Mouse (Mus musculus) MEL (cell line): ENCODE measurements around the gene Acsl5. TPM values are rescaled to one million over a fixed set of nuclear protein-coding genes. Genes with fewer than 3 reads are reported as not detected.

Experiments
- DNase-seq: peaks from one replicate; pipeline ENCODE4 v3.0.0; 2011; ENCODE audit warnings: low read depth, low spot score
- H3K27ac ChIP-seq: 2 replicates; pipeline ENCODE4 v1.5.1; 2012; ENCODE audit warnings: low read depth, mild to moderate bottlenecking, control low read depth, low read length, moderate library complexity; ENCODE audit not compliant: control insufficient read depth
- H3K27me3 ChIP-seq, 2 experiments: fragments of 150-350 bp in 1 of 2; sonication (generic) in 1 of 2; 2 replicates each; pipeline ENCODE4 v1.6.1; 2012; ENCODE audit warnings: low read length in 2 of 2, mild to moderate bottlenecking in 2 of 2, improper control_type of control experiment in 1 of 2, moderate library complexity in 1 of 2; ENCODE audit not compliant: insufficient read depth in 2 of 2, control insufficient read depth in 1 of 2
- H3K36me3 ChIP-seq, 2 experiments: 2 replicates each; pipeline ENCODE4 v1.6.1; 2012 to 2014; ENCODE audit warnings: low read length in 2 of 2, improper control_type of control experiment in 1 of 2, inconsistent platforms in 1 of 2, mild to moderate bottlenecking in 1 of 2; ENCODE audit not compliant: insufficient read depth in 2 of 2, control insufficient read depth in 1 of 2
- H3K4me1 ChIP-seq, 2 experiments: fragments of 150-350 bp in 1 of 2; sonication (generic) in 1 of 2; 2 replicates each; pipeline ENCODE4 v1.6.1; 2012; ENCODE audit warnings: low read length in 2 of 2, improper control_type of control experiment in 1 of 2, mild to moderate bottlenecking in 1 of 2; ENCODE audit not compliant: insufficient read depth in 2 of 2, control insufficient read depth in 1 of 2
- H3K4me3 ChIP-seq, 2 experiments: fragments of 150-350 bp in 1 of 2; sonication (generic) in 1 of 2; 2 replicates each; pipeline ENCODE4 v1.5.1; 2012; ENCODE audit warnings: low read depth in 2 of 2, low read length in 2 of 2, mild to moderate bottlenecking in 2 of 2, moderate library complexity in 2 of 2, control low read depth in 1 of 2, improper control_type of control experiment in 1 of 2; ENCODE audit not compliant: control insufficient read depth in 1 of 2, insufficient read depth in 1 of 2
- H3K79me2 ChIP-seq: 2 replicates; pipeline ENCODE4 v1.6.1; 2012; ENCODE audit warnings: mild to moderate bottlenecking, low read length, moderate library complexity; ENCODE audit not compliant: control insufficient read depth, poor library complexity, insufficient read depth
- H3K9ac ChIP-seq: 2 replicates; pipeline ENCODE4 v1.6.1; 2012; ENCODE audit warnings: low read depth, mild to moderate bottlenecking, control low read depth, low read length, moderate library complexity; ENCODE audit not compliant: control insufficient read depth, poor library complexity, severe bottlenecking
- H3K9me3 ChIP-seq: fragments of 150-350 bp; sonication (generic); replicated peaks from 2 replicates; pipeline ENCODE4 v1.6.1; 2012; ENCODE audit warnings: mild to moderate bottlenecking, low read length, improper control_type of control experiment, moderate library complexity; ENCODE audit not compliant: insufficient read depth
- CHD1 ChIP-seq: IDR thresholded peaks from 2 replicates; pipeline ENCODE4 v1.6.1; 2012; ENCODE audit warnings: low read depth, mild to moderate bottlenecking, inconsistent platforms, low read length, improper control_type of control experiment
- EP300 ChIP-seq, 2 experiments: IDR thresholded peaks; 2 replicates each; pipeline ENCODE4 v1.6.1; 2011; ENCODE audit warnings: improper control_type of control experiment in 2 of 2, low read length in 2 of 2, low read depth in 1 of 2, mild to moderate bottlenecking in 1 of 2
- ETS1 ChIP-seq: IDR thresholded peaks from 2 replicates; pipeline ENCODE4 v1.6.1; 2012; ENCODE audit warnings: low read depth, mild to moderate bottlenecking, inconsistent platforms, low read length, improper control_type of control experiment, moderate library complexity
- GABPA ChIP-seq: IDR thresholded peaks from 2 replicates; pipeline ENCODE4 v1.6.1; 2012; ENCODE audit warnings: low read depth, mild to moderate bottlenecking, inconsistent platforms, low read length, improper control_type of control experiment, moderate library complexity
- GATA1 ChIP-seq: IDR thresholded peaks from 2 replicates; pipeline ENCODE4 v1.6.1; 2011; ENCODE audit warnings: low read depth, low read length, improper control_type of control experiment
- JUND ChIP-seq: IDR thresholded peaks from 2 replicates; pipeline ENCODE4 v1.6.1; 2011; ENCODE audit warnings: low read depth, mild to moderate bottlenecking, improper control_type of control experiment, low read length
- KAT2A ChIP-seq: conservative IDR thresholded peaks from 2 replicates; pipeline ENCODE4 v1.6.1; 2012; ENCODE audit warnings: low read depth, low read length, improper control_type of control experiment, inconsistent platforms
- MAX ChIP-seq: IDR thresholded peaks from 2 replicates; pipeline ENCODE4 v1.6.1; 2011; ENCODE audit warnings: low read length, improper control_type of control experiment
- MAZ ChIP-seq: IDR thresholded peaks from 2 replicates; pipeline ENCODE4 v1.6.1; 2012; ENCODE audit warnings: low read depth, mild to moderate bottlenecking, inconsistent platforms, low read length, improper control_type of control experiment
- MXI1 ChIP-seq: IDR thresholded peaks from 2 replicates; pipeline ENCODE4 v1.6.1; 2011; ENCODE audit warnings: mild to moderate bottlenecking, low read depth, low read length, improper control_type of control experiment
- MYC ChIP-seq: IDR thresholded peaks from 2 replicates; pipeline ENCODE4 v1.6.1; 2011; ENCODE audit warnings: low read depth, mild to moderate bottlenecking, low read length, improper control_type of control experiment, moderate library complexity
- NRF1 ChIP-seq: IDR thresholded peaks from 2 replicates; pipeline ENCODE4 v1.6.1; 2014; ENCODE audit warnings: low read depth, mild to moderate bottlenecking, inconsistent platforms, low read length, improper control_type of control experiment, moderate library complexity; ENCODE audit not compliant: poor library complexity, insufficient read depth, severe bottlenecking
- POLR2AphosphoS5 ChIP-seq: IDR thresholded peaks from 2 replicates; pipeline ENCODE4 v1.6.1; 2012; ENCODE audit warnings: low read depth, borderline replicate concordance, mild to moderate bottlenecking, inconsistent platforms, low read length, moderate library complexity, mixed read lengths
- RAD21 ChIP-seq: IDR thresholded peaks from 2 replicates; pipeline ENCODE4 v1.6.1; 2011; ENCODE audit warnings: mild to moderate bottlenecking, low read depth, low read length, improper control_type of control experiment
- RCOR1 ChIP-seq: IDR thresholded peaks from 2 replicates; pipeline ENCODE4 v1.6.1; 2012; ENCODE audit warnings: low read depth, mild to moderate bottlenecking, inconsistent platforms, low read length, improper control_type of control experiment
- SIN3A ChIP-seq: IDR thresholded peaks from 2 replicates; pipeline ENCODE4 v1.6.1; 2012; ENCODE audit warnings: low read length, improper control_type of control experiment, inconsistent platforms
- SMC3 ChIP-seq: IDR thresholded peaks from 2 replicates; pipeline ENCODE4 v1.6.1; 2011; ENCODE audit warnings: low read depth, low read length, improper control_type of control experiment
- TAL1 ChIP-seq: IDR thresholded peaks from 2 replicates; pipeline ENCODE4 v1.6.1; 2012; ENCODE audit warnings: mild to moderate bottlenecking, inconsistent platforms, low read length, moderate library complexity, mixed read lengths
- TCF12 ChIP-seq: IDR thresholded peaks from 2 replicates; pipeline ENCODE4 v1.6.1; 2014; ENCODE audit warnings: low read depth, mild to moderate bottlenecking, inconsistent platforms, low read length, improper control_type of control experiment, moderate library complexity
- USF2 ChIP-seq, 2 experiments: IDR thresholded peaks; 2 replicates each; pipeline ENCODE4 v1.6.1; 2011 to 2012; ENCODE audit warnings: improper control_type of control experiment in 2 of 2, low read length in 2 of 2, borderline replicate concordance in 1 of 2, inconsistent platforms in 1 of 2, low read depth in 1 of 2, mild to moderate bottlenecking in 1 of 2; ENCODE audit not compliant: insufficient read depth in 1 of 2
- ZMIZ1 ChIP-seq: IDR thresholded peaks from 2 replicates; pipeline ENCODE4 v1.6.1; 2012; ENCODE audit warnings: low read depth, mild to moderate bottlenecking, inconsistent platforms, low read length, improper control_type of control experiment, moderate library complexity
- polyA plus RNA-seq, 2 experiments: library from polyadenylated mRNA; stranded (reverse) in 1 of 2; unstranded in 1 of 2; fragments of >175 nt in 1 of 2; fragments of >200 nt in 1 of 2; gene quantifications; 2 replicates each; pipeline versions ENCODE4 v1.2.1 to v1.2.4; 2012; ENCODE audit warnings: low replicate concordance in 2 of 2, low read depth in 1 of 2; ENCODE audit not compliant: insufficient read length in 2 of 2, insufficient read depth in 1 of 2, missing spikeins in 1 of 2
- total RNA-seq: library from RNA; depleted of rRNA; stranded (reverse); fragments of 300-350 nt; gene quantifications from 2 replicates; pipeline ENCODE4 v1.2.3, GENCODE M21; 2012

Acsl5 gene
- total and polyA plus RNA-seq, 3 experiments, result 223 to 318 TPM; not detected in 1

GRCm38 (mm10) chr19:55295075-55295474 lies 43.3 kb downstream of the Acsl5 start:
- TF ChIP-seq CHD1, result peak; percentile 78; the same call in 1 of the 2 replicates
- no peak for TF ChIP-seq SMC3
- TF ChIP-seq MXI1, result peak; percentile 25; the same call in 1 of the 2 replicates
- peak; percentile 71 for TF ChIP-seq TCF12
- TF ChIP-seq RCOR1, result peak; percentile 49; the same call in 1 of the 2 replicates
- no peak for TF ChIP-seq MYC
- TF ChIP-seq ZMIZ1, result 0 out of 2 replicates have a peak, but pooled peaks have one; percentile 47
- peak; percentile 68 for TF ChIP-seq SIN3A
- TF ChIP-seq MAX, result peak; percentile 59
- TF ChIP-seq KAT2A, result no peak
- TF ChIP-seq GATA1, result peak; percentile 79
- TF ChIP-seq EP300 (IDR thresholded peaks at IDR 0.05; ENCODE audit: low read depth in 1 of 2, low read length in 2 of 2), result peak; percentile 77 to 84
- TF ChIP-seq POLR2AphosphoS5, result no peak
- no peak for TF ChIP-seq JUND
- TF ChIP-seq NRF1, result no peak
- no peak for TF ChIP-seq USF2 (IDR thresholded peaks at IDR 0.05; ENCODE audit: borderline replicate concordance in 1 of 2, insufficient read depth in 1 of 2, low read depth in 1 of 2, low read length in 2 of 2)
- TF ChIP-seq GABPA, result no peak
- peak; percentile 56; the same call in 1 of the 2 replicates for TF ChIP-seq ETS1
- peaks cover 34 to 63% of the 10 kb centered on the region in 2 experiments for H3K4me1 ChIP-seq
- peak overlapping the region; percentile 38 for H3K27ac ChIP-seq
- H3K4me3 ChIP-seq, result no peak overlapping the region
- H3K27me3 ChIP-seq, result no peaks in the 10 kb centered on the region
- H3K36me3 ChIP-seq, result peaks cover 63 to 79% of the 10 kb centered on the region in 2 experiments
- H3K9ac ChIP-seq, result no peak overlapping the region
- H3K9me3 ChIP-seq, result no peaks in the 10 kb centered on the region
- DNase-seq, result peak; percentile 63
- no peaks in the 10 kb centered on the region for H3K79me2 ChIP-seq

GRCm38 (mm10) chr19:55295556-55295955 lies 43.8 kb downstream of the Acsl5 start:
- Histone ChIP-seq H3K79me2 (no peaks in the 10 kb centered on the region), H3K4me3 (no peak overlapping the region), H3K36me3 (peaks cover 60 to 78% of the 10 kb centered on the region in 2 experiments), H3K27ac (peak overlapping the region; percentile 38), H3K9me3 (no peaks in the 10 kb centered on the region), H3K27me3 (no peaks in the 10 kb centered on the region), H3K4me1 (peaks cover 35 to 58% of the 10 kb centered on the region in 2 experiments)
- DNase-seq, result peak; percentile 57
- TF ChIP-seq MAZ (no peak), MXI1 (no peak), SMC3 (no peak), ETS1 (peak; percentile 31; the same call in 1 of the 2 replicates), TCF12 (peak; percentile 44; the same call in 1 of the 2 replicates), RAD21 (no peak), ZMIZ1 (peak; percentile 9; the same call in 1 of the 2 replicates), TAL1 (no peak), MAX (peak; percentile 9; the same call in 1 of the 2 replicates), RCOR1 (no peak), SIN3A (0 out of 2 replicates have a peak, but pooled peaks have one; percentile 15), EP300 (IDR thresholded peaks at IDR 0.05; ENCODE audit: low read depth in 1 of 2, low read length in 2 of 2) (peak in 1 of 2 experiments; percentile 41; a peak in 1 of 4 replicates), CHD1 (peak; percentile 25; the same call in 1 of the 2 replicates), GATA1 (peak; percentile 59), POLR2AphosphoS5 (no peak)
- TF ChIP-seq, all 39 proteins: peak for 8
- no peak overlapping the region for H3K9ac ChIP-seq
